Mouse (Mus musculus) ES-E14 (cell line): ENCODE measurements around the gene Srpk1. TPM values are rescaled to one million over a fixed set of nuclear protein-coding genes. Genes with fewer than 3 reads are reported as not detected.

Experiments used
- DNase-seq: peaks from one replicate; pipeline ENCODE4 v3.0.0-alpha.2; 2013; ENCODE audit warnings: low read depth, low spot score
- H3K27ac ChIP-seq: 2 replicates; pipeline ENCODE4 v1.5.1; 2012; ENCODE audit warnings: low read depth, mild to moderate bottlenecking, low read length, moderate library complexity, mixed read lengths; ENCODE audit not compliant: poor library complexity, insufficient read depth, severe bottlenecking
- H3K36me3 ChIP-seq: 2 replicates; pipeline ENCODE4 v1.6.1; 2012; ENCODE audit warnings: mild to moderate bottlenecking, low read length, moderate library complexity, mixed read lengths; ENCODE audit not compliant: control insufficient read depth, poor library complexity, insufficient read depth, severe bottlenecking
- H3K4me1 ChIP-seq, 2 experiments: fragments of 150-350 bp in 1 of 2; sonication (generic) in 1 of 2; 2 replicates each; pipeline ENCODE4 v1.6.1; 2012; ENCODE audit warnings: low read length in 2 of 2, mild to moderate bottlenecking in 1 of 2, mixed read lengths in 1 of 2; ENCODE audit not compliant: control insufficient read depth in 2 of 2, insufficient read depth in 2 of 2, poor library complexity in 1 of 2
- H3K4me3 ChIP-seq, 2 experiments: fragments of 150-350 bp in 1 of 2; sonication (generic) in 1 of 2; 2 replicates each; pipeline ENCODE4 v1.5.1; 2012; ENCODE audit warnings: low read length in 2 of 2, low read depth in 1 of 2, mild to moderate bottlenecking in 1 of 2, mixed read lengths in 1 of 2; ENCODE audit not compliant: insufficient read depth in 1 of 2, poor library complexity in 1 of 2, severe bottlenecking in 1 of 2
- H3K9ac ChIP-seq: 2 replicates; pipeline ENCODE4 v1.6.1; 2012; ENCODE audit warnings: low read depth, mild to moderate bottlenecking, low read length, mixed read lengths; ENCODE audit not compliant: poor library complexity, insufficient read depth, severe bottlenecking
- H3K9me3 ChIP-seq: fragments of 150-350 bp; sonication (generic); 2 replicates; pipeline ENCODE4 v1.6.1; 2012; ENCODE audit warnings: low read depth, mild to moderate bottlenecking, low read length; ENCODE audit not compliant: control insufficient read depth, insufficient read depth
- CHD2 ChIP-seq: IDR thresholded peaks from 2 replicates; pipeline ENCODE4 v1.6.1; 2014; ENCODE audit warnings: mild to moderate bottlenecking, low read depth, low read length, inconsistent platforms
- HCFC1 ChIP-seq: IDR thresholded peaks from 2 replicates; pipeline ENCODE4 v1.6.1; 2012; ENCODE audit warnings: low read length, inconsistent platforms, borderline replicate concordance; ENCODE audit not compliant: insufficient read depth
- MAFK ChIP-seq: IDR thresholded peaks from 2 replicates; pipeline ENCODE4 v1.6.1; 2014; ENCODE audit warnings: mild to moderate bottlenecking, low read depth, low read length, inconsistent platforms; ENCODE audit not compliant: insufficient read depth
- ZC3H11A ChIP-seq: IDR thresholded peaks from 2 replicates; pipeline ENCODE4 v1.6.1; 2012; ENCODE audit warnings: low read depth, mild to moderate bottlenecking, inconsistent platforms, low read length, borderline replicate concordance
- ZNF384 ChIP-seq: IDR thresholded peaks from 2 replicates; pipeline ENCODE4 v1.6.1; 2012; ENCODE audit warnings: low read depth, low read length, inconsistent platforms
- in situ Hi-C, 2 experiments: fragments of 600-800 bp; cut with MboI; formaldehyde crosslinking; loops; one replicate each; pipeline ENCODE4 v1.15.1; 2025; ENCODE audit warnings: low sequenced_read_pairs in 2 of 2, inconsistent platforms in 1 of 2; ENCODE audit not compliant: unreplicated experiment in 2 of 2
- total RNA-seq: library from RNA; depleted of rRNA; stranded (reverse); fragments of 300-350 nt; gene quantifications from 2 replicates; pipeline ENCODE4 v1.2.3, GENCODE M21; 2012

Gene Srpk1
- total RNA-seq, 1 experiment, result 115 TPM

GRCm38 (mm10) chr17:28618775-28619174 lies 3.7 kb downstream of the Srpk1 start:
- DNase-seq, result no peak
- Histone ChIP-seq H3K9ac (no peak overlapping the region), H3K27ac (no peak overlapping the region), H3K9me3 (no peaks in the 10 kb centered on the region), H3K4me1 (peaks cover 3 to 6% of the 10 kb centered on the region in 2 experiments; a peak in 3 of 4 replicates), H3K4me3 (no peak overlapping the region), H3K36me3 (peaks cover 20% of the 10 kb centered on the region)
- in situ Hi-C loops, result no loop called here
- TF ChIP-seq CHD2 (no peak), MAFK (no peak), ZC3H11A (no peak), HCFC1 (no peak), ZNF384 (no peak)

- Histone ChIP-seq H3K9ac (no peak overlapping the region), H3K4me3 (no peak overlapping the region), H3K27ac (no peak overlapping the region), H3K36me3 (peaks cover 23% of the 10 kb centered on the region), H3K4me1 (peaks cover 3 to 6% of the 10 kb centered on the region in 2 experiments; a peak in 3 of 4 replicates), H3K9me3 (no peaks in the 10 kb centered on the region)
- TF ChIP-seq CHD2 (no peak), ZNF384 (no peak), MAFK (no peak), HCFC1 (no peak), ZC3H11A (no peak)
- no peak for DNase-seq
- in situ Hi-C loops, result no loop called here
These were observed 4.4 kb downstream of the Srpk1 start for GRCm38 (mm10) chr17:28618124-28618523.

GRCm38 (mm10) chr17:28617636-28618035 lies 4.9 kb downstream of the Srpk1 start:
- Histone ChIP-seq H3K9ac (no peak overlapping the region), H3K4me1 (peaks cover 3 to 5% of the 10 kb centered on the region in 2 experiments; a peak in 3 of 4 replicates), H3K27ac (no peak overlapping the region), H3K36me3 (peaks cover 23% of the 10 kb centered on the region), H3K4me3 (no peak overlapping the region), H3K9me3 (no peaks in the 10 kb centered on the region)
- in situ Hi-C loops, result no loop called here
- DNase-seq, result no peak
- TF ChIP-seq ZC3H11A (no peak), CHD2 (no peak), HCFC1 (no peak), MAFK (no peak), ZNF384 (no peak)

- H3K27ac ChIP-seq, result no peak overlapping the region
- H3K9ac ChIP-seq, result no peak overlapping the region
- H3K9me3 ChIP-seq, result no peaks in the 10 kb centered on the region
- peaks cover 0 to 5% of the 10 kb centered on the region in 2 experiments; a peak in 1 of 4 replicates for H3K4me1 ChIP-seq
- DNase-seq, result no peak
- TF ChIP-seq HCFC1, result no peak
- TF ChIP-seq MAFK, result no peak
- TF ChIP-seq ZNF384, result peak; percentile 71
- no peak for TF ChIP-seq CHD2
- TF ChIP-seq ZC3H11A, result no peak
- no peak overlapping the region for H3K4me3 ChIP-seq
- peaks cover 18% of the 10 kb centered on the region for H3K36me3 ChIP-seq
- in situ Hi-C loops, result no loop called here
These were observed 7.2 kb downstream of the Srpk1 start for GRCm38 (mm10) chr17:28615332-28615731.

- H3K36me3 ChIP-seq, result peaks cover 18% of the 10 kb centered on the region
These were observed 9.4 kb downstream of the Srpk1 start for GRCm38 (mm10) chr17:28613096-28613495.

More at GRCm38 (mm10) chr17:28613096-28613495, 9.4 kb downstream of the Srpk1 start:
- no peak for TF ChIP-seq ZC3H11A
- TF ChIP-seq MAFK, result no peak
- TF ChIP-seq HCFC1, result no peak
- no peak for TF ChIP-seq CHD2
- TF ChIP-seq ZNF384, result no peak
- H3K9ac ChIP-seq, result no peak overlapping the region
- H3K27ac ChIP-seq, result no peak overlapping the region
- in situ Hi-C loops, result no loop called here
- H3K4me1 ChIP-seq, result peaks cover 0 to 4% of the 10 kb centered on the region in 2 experiments; a peak in 1 of 4 replicates
- H3K4me3 ChIP-seq, result no peak overlapping the region
- DNase-seq, result no peak
- no peaks in the 10 kb centered on the region for H3K9me3 ChIP-seq
